Mouse (Mus musculus) heart, postnatal 0 days (tissue): ENCODE results near the gene Rps27l.

Source experiments
- CTCF ChIP-seq: IDR thresholded peaks from 2 replicates; pipeline ENCODE4 v1.5.1; 2016; ENCODE audit warnings: antibody characterized with exemption, control low read depth, low read depth
- EP300 ChIP-seq: IDR thresholded peaks from 2 replicates; pipeline ENCODE4 v1.6.1; 2016; ENCODE audit warnings: antibody characterized with exemption, low read depth

DNA sequence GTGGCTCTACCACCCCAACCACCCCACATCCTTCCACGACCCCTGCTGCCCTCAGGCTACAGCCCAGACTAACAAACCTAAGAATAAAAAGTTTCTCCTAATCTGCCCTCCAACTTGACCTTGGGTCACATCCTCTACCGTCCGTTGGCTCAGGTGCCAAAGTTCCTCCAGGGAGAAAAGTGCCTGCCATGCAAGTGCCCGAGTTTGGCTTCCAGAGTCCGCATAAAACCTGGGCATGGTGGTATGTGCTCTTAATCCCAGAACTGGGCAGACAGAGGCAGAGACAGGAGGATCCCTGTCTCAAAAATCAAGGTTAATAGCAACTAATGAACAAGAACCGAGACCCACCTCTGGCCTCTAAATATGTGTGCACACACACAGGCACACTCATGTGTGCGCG lies 38.8 kb upstream of the Rps27l start:
- TF ChIP-seq CTCF (no peak), EP300 (no peak)
